Mouse (Mus musculus) gastrocnemius, postnatal 14 days (tissue): ENCODE data around the gene Olfr1057. TPM values are rescaled to one million over a fixed set of nuclear protein-coding genes. Genes with fewer than 3 reads are reported as not detected.
"Not testable (repeated sequence)": the region's sequence is repeated elsewhere in the genome, so short reads cannot be mapped to it uniquely, and the experiment has no call there.

Experiments
- DNase-seq: peaks from one replicate; pipeline ENCODE4 v3.0.0; 2021; ENCODE audit warnings: mixed read lengths
- intact Hi-C: fragments of 180-260 bp; cut with DNase I; formaldehyde crosslinking; loops from one replicate; pipeline ENCODE4 v1.15.1; 2025; ENCODE audit warnings: low total_unique reads
- long read RNA-seq, 2 experiments: library from polyadenylated mRNA; stranded (forward); transcript quantifications; one replicate each; pipeline ENCODE4 v2.0.0; 2021
- total RNA-seq, 2 experiments: library from RNA; stranded (reverse); gene quantifications; 2 replicates each; pipeline ENCODE4 v1.2.3; 2021

Olfr1057 gene
- not detected for total RNA-seq
- long read RNA-seq, experiment 1: 0 reads
- long read RNA-seq, experiment 2: 0 reads

GRCm38 (mm10) chr2:86378293-86378692 is at the start of gene Olfr1057:
TSS of gene Olfr1057 (minus strand) at chr2:86378393.
- no peak for DNase-seq
- intact Hi-C loops: no loop called here

DNA sequence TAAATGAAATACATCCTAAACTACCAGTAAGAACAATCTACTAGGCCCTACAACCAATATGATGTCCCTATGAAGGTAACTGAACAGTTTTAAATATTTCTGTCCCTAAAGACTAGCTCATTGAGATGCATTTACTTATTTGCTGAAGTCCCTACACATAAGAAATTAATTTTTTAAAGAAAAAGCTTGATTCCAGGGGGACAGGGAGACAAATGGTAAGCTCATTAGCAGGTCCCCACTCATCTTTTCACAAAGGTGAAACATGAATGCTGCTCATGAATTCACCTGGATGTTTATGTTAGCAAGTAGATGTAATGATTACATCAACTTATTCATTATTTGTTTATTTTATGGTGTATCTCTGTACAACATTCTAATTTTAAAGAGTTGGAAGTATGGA is 48.5 kb upstream of the Olfr1057 start, which contains the start of gene Olfr1062:
Gene Olfr1062 (minus strand): TSS at position 101 of the 400 bp plus-strand sequence.
- DNase-seq, intact Hi-C loops: not testable (repeated sequence)

- no peak for DNase-seq
- intact Hi-C loops: no loop called here
Observed at GRCm38 (mm10) chr2:86413950-86414349, 35.8 kb upstream of the Olfr1057 start, which contains the start of gene Olfr1061. TSS of gene Olfr1061 (minus strand) at chr2:86414050.

GRCm38 (mm10) chr2:86395114-86395513 is 16.9 kb upstream of the Olfr1057 start:
- intact Hi-C loops: no loop called here
- no peak for DNase-seq

GRCm38 (mm10) chr2:86388461-86388860 is 10.3 kb upstream of the Olfr1057 start, which contains the start of gene Olfr1058:
TSS of gene Olfr1058 (minus strand) at chr2:86388561.
- DNase-seq, intact Hi-C loops: not testable (repeated sequence)

- intact Hi-C loops, DNase-seq: not testable (repeated sequence)
Observed at GRCm38 (mm10) chr2:86366342-86366741, 11.9 kb downstream of the Olfr1057 start.

DNA sequence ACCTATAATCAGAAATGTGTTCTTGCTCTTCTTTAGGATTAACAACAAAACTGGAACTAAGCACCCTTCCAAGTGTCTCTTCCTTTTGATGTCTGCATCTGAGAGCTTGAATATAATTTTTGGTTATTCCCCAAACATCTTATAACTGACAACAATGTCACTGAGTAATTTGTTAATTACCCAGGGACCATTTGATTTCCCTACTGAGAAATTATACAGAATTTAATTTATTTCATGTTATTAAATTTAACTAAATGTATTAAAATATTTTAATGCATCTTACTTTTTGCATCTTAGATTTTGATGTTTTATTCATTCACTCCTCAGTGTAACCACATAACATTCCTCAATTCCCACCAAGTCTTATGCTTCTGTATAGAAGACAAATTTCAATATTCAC is 15.8 kb downstream of the Olfr1057 start, which contains the start of gene Olfr1056:
Gene Olfr1056 (minus strand): TSS at position 101 of the 400 bp plus-strand sequence.
- intact Hi-C loops: no loop called here
- no peak for DNase-seq

DNA sequence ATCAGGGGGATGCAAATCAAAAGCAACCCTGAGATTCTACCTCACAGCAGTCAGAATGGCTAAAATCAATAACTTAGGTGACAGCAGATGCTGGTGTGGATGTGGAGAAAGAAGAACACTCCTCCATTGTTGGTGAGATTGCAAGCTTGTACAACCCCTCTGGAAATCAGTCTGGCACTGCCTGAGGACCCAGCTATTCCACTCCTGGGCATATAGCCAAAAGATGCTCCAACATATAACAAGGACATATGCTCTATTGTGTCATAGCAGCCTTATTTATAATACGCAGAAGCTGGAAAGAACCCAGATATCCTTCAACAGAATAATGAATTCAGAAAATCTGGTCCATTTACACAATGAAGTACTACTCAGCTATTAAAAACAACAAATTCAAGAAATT is 26.4 kb downstream of the Olfr1057 start:
- DNase-seq, intact Hi-C loops: not testable (repeated sequence)

GRCm38 (mm10) chr2:86350184-86350583 is 28.0 kb downstream of the Olfr1057 start, which contains the start of gene Olfr1055:
TSS of gene Olfr1055 (minus strand) at chr2:86350284.
- intact Hi-C loops: no loop called here
- DNase-seq: no peak

DNA sequence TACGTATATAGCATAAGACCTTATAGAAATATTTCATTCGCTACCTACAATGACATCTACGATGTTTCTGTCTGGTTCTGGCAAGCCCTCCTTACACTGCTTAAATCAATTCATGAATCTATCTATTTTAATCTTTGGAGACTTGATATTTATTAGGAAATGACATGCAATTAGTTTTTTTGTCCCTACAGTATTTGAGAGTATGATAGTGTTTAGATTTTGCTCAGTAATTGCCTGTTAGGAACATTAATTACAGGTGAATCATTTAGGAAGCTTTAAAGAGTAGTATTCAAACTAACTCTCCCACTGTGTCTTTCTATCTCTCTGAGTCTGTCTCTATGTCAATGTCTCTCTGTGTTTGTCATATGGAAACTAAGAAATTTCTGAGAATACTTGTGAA is 42.9 kb downstream of the Olfr1057 start, which contains the start of gene Olfr1054:
Gene Olfr1054 (minus strand): TSS at position 101 of the 400 bp plus-strand sequence.
- intact Hi-C loops: no loop called here
- no peak for DNase-seq

Other genes starting within 250 kb of the Olfr1057 start
- gene Olfr1039, start 242.5 kb downstream of the Olfr1057 start, total RNA-seq: not detected
- gene Olfr1040, start 231.7 kb downstream of the Olfr1057 start, total RNA-seq: not detected
- gene Olfr1042, start 216.6 kb downstream of the Olfr1057 start, total RNA-seq: not detected
- not detected for gene Olfr1043, start 210.9 kb downstream of the Olfr1057 start, total RNA-seq
- gene Olfr1044, start 200.6 kb downstream of the Olfr1057 start, total RNA-seq: not detected
- not detected for gene Olfr52, start 192.7 kb downstream of the Olfr1057 start, total RNA-seq
- not detected for gene Olfr1045, start 175.4 kb downstream of the Olfr1057 start, total RNA-seq
- not detected for gene Olfr1046, start 159.1 kb downstream of the Olfr1057 start, total RNA-seq
- gene Olfr1047, start 147.0 kb downstream of the Olfr1057 start, total RNA-seq: not detected
- gene Olfr1048, start 138.1 kb downstream of the Olfr1057 start, total RNA-seq: not detected
- not detected for gene Olfr1049, start 120.1 kb downstream of the Olfr1057 start, total RNA-seq
- not detected for gene Olfr1051, start 99.3 kb downstream of the Olfr1057 start, total RNA-seq
- gene Olfr1052, start 85.9 kb downstream of the Olfr1057 start, total RNA-seq: not detected
- gene Olfr1053, start 63.1 kb downstream of the Olfr1057 start, total RNA-seq: not detected
- gene Olfr1054, start 43.0 kb downstream of the Olfr1057 start, total RNA-seq: not detected
- not detected for gene Olfr1055, start 28.1 kb downstream of the Olfr1057 start, total RNA-seq
- gene Olfr1056, start 15.9 kb downstream of the Olfr1057 start, total RNA-seq: not detected
- not detected for gene Olfr1058, start 10.2 kb upstream of the Olfr1057 start, total RNA-seq
- gene Olfr1061, start 35.7 kb upstream of the Olfr1057 start, total RNA-seq: not detected
- not detected for gene Olfr1062, start 48.4 kb upstream of the Olfr1057 start, total RNA-seq
- not detected for gene Olfr1065, start 72.2 kb upstream of the Olfr1057 start, total RNA-seq
- gene Olfr1066, start 77.9 kb upstream of the Olfr1057 start, total RNA-seq: not detected
- gene Olfr228, start 109.0 kb upstream of the Olfr1057 start, total RNA-seq: not detected
- not detected for gene Olfr1076, start 130.1 kb upstream of the Olfr1057 start, total RNA-seq
- gene Olfr1079, start 164.1 kb upstream of the Olfr1057 start, total RNA-seq: not detected
- gene Olfr1080, start 179.8 kb upstream of the Olfr1057 start, total RNA-seq: not detected
- gene Olfr1082, start 220.6 kb upstream of the Olfr1057 start, total RNA-seq: not detected